Mouse (Mus musculus) cerebellum, adult 2 months (tissue): ENCODE measurements around the gene Crb1.

Source experiments
- CTCF ChIP-seq: fragments of 200-500 bp; IDR thresholded peaks from 2 replicates; pipeline ENCODE4 v1.5.1; 2011; ENCODE audit warnings: low read depth, mild to moderate bottlenecking, control low read depth, low read length, moderate library complexity, borderline replicate concordance; ENCODE audit not compliant: insufficient read depth
- POLR2A ChIP-seq: fragments of 200-500 bp; IDR thresholded peaks from 2 replicates; pipeline ENCODE4 v1.6.1; 2011; ENCODE audit warnings: low read length, control low read depth, borderline replicate concordance; ENCODE audit not compliant: insufficient read depth

GRCm38 (mm10) chr1:139421875-139422791, 45.2 kb upstream of the Crb1 start, which contains the start of gene Zbtb41:
- TF ChIP-seq POLR2A (peak; percentile 72; the same call in 1 of the 2 replicates), CTCF (peak; percentile 35; the same call in 1 of the 2 replicates)
